Mouse (Mus musculus): ENCODE data around the gene Gsg1l. TPM values are rescaled to one million over a fixed set of nuclear protein-coding genes. Genes with fewer than 3 reads are reported as not detected.

Gsg1l gene
- polyA plus RNA-seq, 1 experiment from 2014 or later: 1.1 TPM

DNA sequence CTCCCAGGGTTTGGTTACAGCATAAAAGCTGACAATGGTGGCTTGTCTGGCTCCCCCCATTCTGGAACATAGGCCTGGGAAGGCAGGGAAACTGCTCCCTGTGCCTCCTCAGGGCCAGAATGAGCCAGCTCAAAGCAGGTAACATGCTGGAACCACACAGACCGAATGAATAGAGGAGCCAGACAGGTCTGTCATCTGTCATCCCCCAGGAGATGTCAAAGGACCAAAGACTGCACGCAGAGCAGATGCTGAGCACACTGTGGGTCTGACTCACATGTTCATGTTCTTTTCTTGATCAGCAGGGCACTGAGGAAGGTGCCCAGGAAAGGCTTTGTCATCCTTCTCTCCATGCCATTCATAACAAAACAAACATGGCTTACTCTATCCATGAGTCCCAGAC lies 90.4 kb downstream of the Gsg1l start:
- 62% methylated on average over 2 of the region's 2 CpGs for WGBS

DNA sequence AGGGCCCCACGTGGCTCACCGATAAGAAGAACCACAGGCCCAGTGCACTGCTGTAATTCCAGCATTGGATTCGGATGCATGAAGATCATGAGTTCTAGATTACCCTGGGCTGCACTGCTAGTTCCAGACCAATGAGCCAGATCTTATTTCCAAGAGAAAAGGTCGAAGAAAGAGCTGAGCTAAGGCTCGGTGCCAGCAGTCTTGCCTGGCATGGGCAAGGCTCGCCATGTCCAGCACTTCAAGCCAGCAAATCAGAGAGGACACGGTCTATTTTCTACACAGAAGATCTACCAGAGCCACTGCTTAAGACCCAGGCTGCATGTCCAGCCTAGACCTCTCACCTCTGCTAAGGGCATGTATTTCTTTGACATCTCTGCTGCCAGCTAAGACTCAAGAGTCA lies 92.2 kb downstream of the Gsg1l start:
- Histone ChIP-seq H3K9ac (no peak overlapping the region), H3K4me3 (replicated peaks) (no peak overlapping the region), H3K27ac (no peak overlapping the region), H3K27me3 (no peaks in the 10 kb centered on the region), H3K4me2 (no peak overlapping the region), H3K36me3 (no peaks in the 10 kb centered on the region), H3K9me3 (replicated peaks) (no peaks in the 10 kb centered on the region), H3K4me1 (0 out of 2 replicates have a peak, but pooled peaks cover 6% of the 10 kb centered on the region)
- 71% methylated on average over 7 of the region's 7 CpGs for WGBS
- no peak for ATAC-seq (replicated peaks; ENCODE audit: low FRiP score)

More for the DNA sequence above, 90.4 kb downstream of the Gsg1l start:
- Histone ChIP-seq H3K27ac (no peak overlapping the region), H3K9ac (no peak overlapping the region), H3K36me3 (no peaks in the 10 kb centered on the region), H3K4me2 (no peak overlapping the region), H3K27me3 (no peaks in the 10 kb centered on the region), H3K4me3 (replicated peaks) (no peak overlapping the region), H3K4me1 (0 out of 2 replicates have a peak, but pooled peaks cover 6% of the 10 kb centered on the region), H3K9me3 (replicated peaks) (no peaks in the 10 kb centered on the region)
- no peak for ATAC-seq (replicated peaks; ENCODE audit: low FRiP score)

DNA sequence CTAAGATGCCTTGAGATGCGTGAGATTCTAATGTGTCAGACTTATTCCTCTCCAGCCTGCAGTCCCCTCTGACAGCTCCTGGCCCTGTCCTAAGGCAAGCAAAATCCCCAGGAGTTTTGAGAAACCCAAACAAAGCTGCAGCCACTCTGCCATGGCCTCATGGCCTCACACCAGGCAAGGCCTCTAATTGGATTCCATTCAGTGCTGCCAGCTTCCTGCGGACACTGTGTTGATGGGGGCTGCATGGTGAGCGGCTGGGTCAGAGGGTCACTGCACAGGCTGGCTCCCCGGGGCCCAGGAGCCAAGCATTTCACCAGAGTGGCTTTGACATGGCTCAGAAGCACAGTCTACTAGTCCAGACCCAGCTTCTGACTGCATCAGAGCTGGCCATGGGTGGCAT lies 92.7 kb downstream of the Gsg1l start:
- Histone ChIP-seq H3K4me2 (no peak overlapping the region), H3K36me3 (no peaks in the 10 kb centered on the region), H3K27me3 (no peaks in the 10 kb centered on the region), H3K27ac (no peak overlapping the region), H3K4me1 (0 out of 2 replicates have a peak, but pooled peaks cover 6% of the 10 kb centered on the region), H3K9ac (no peak overlapping the region), H3K9me3 (replicated peaks) (no peaks in the 10 kb centered on the region), H3K4me3 (replicated peaks) (no peak overlapping the region)
- WGBS: 30% methylated on average over 4 of the region's 4 CpGs
- ATAC-seq (replicated peaks; ENCODE audit: low FRiP score): no peak

DNA sequence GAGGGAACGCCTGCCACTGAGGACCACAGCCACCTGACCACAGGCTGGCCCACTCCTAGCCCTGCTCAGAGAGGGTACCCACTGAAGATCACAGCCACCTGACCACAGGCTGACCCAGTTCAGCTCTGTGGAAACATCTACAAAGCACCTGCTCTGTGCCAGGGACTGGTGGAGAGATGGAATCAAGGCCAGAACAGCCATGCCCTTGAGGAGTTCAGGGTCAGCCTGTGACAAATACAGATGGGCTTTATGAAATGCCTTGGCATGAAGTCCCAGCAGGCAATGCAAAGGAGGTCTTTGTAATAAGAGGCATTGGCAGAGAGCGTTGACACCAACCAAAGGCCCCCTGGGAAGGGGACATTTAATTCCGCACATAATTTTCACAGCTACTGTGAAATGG lies 93.9 kb downstream of the Gsg1l start:
- WGBS: 95% methylated on average over 3 of the region's 3 CpGs
- no peaks in the 10 kb centered on the region for H3K27me3 ChIP-seq
- H3K4me1 ChIP-seq: 0 out of 2 replicates have a peak, but pooled peaks cover 6% of the 10 kb centered on the region
- H3K9ac ChIP-seq: no peak overlapping the region
- no peaks in the 10 kb centered on the region for H3K9me3 ChIP-seq (replicated peaks)
- H3K4me3 ChIP-seq (replicated peaks): no peak overlapping the region
- H3K36me3 ChIP-seq: no peaks in the 10 kb centered on the region
- ATAC-seq (replicated peaks; ENCODE audit: low FRiP score): no peak
- H3K4me2 ChIP-seq: no peak overlapping the region
- H3K27ac ChIP-seq: no peak overlapping the region

DNA sequence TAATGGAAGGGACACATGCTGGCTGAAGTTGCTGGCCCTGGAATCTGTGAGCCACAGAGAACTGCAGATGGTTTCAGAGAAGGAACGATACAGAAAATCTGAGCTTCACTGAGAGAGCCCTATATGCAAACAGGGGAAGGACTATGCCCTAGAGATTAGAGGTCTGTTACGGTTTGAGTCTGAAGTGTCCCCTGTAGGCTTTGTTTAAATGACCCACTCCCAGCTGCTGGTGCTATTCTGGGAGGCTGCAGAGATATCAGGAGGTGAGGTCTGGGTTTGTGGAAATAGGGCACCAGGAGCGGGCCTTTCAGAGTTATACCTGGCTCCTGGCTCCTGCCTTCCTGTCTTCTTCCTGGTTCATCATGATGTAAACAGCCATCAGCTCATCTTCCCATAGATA lies 95.1 kb downstream of the Gsg1l start:
- no peak overlapping the region for H3K4me3 ChIP-seq (replicated peaks)
- no peak overlapping the region for H3K9ac ChIP-seq
- no peaks in the 10 kb centered on the region for H3K27me3 ChIP-seq
- no peak overlapping the region for H3K27ac ChIP-seq
- H3K36me3 ChIP-seq: no peaks in the 10 kb centered on the region
- H3K4me1 ChIP-seq: 0 out of 2 replicates have a peak, but pooled peaks cover 6% of the 10 kb centered on the region
- no peak overlapping the region for H3K4me2 ChIP-seq
- no peaks in the 10 kb centered on the region for H3K9me3 ChIP-seq (replicated peaks)
- 90% methylated on average over 3 of the region's 3 CpGs for WGBS
- ATAC-seq (replicated peaks; ENCODE audit: low FRiP score): no peak

DNA sequence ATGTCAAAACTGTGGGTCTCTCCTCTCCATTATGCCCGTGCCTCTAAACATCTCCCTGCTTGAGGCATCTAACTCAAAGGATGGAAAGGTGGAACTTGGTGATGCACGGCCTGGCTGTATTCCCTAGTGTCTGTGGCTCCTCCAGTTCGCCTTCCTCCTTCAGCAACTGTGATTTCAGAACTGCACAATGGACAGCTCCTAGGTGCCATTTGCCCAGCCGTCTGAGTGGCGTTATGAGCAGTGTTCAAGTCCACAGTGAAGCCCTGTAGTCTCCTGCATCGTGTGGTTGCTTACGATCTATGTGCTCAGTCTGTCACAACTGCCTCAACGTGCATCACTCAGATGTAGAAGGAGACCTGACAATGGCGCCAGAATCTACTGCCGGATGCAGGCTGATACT lies 96.6 kb downstream of the Gsg1l start:
- Histone ChIP-seq H3K4me1 (0 out of 2 replicates have a peak, but pooled peaks cover 6% of the 10 kb centered on the region), H3K9me3 (replicated peaks) (no peaks in the 10 kb centered on the region), H3K36me3 (no peaks in the 10 kb centered on the region), H3K4me2 (no peak overlapping the region), H3K9ac (no peak overlapping the region), H3K27me3 (no peaks in the 10 kb centered on the region), H3K4me3 (replicated peaks) (no peak overlapping the region), H3K27ac (no peak overlapping the region)
- 57% methylated on average over 10 of the region's 10 CpGs for WGBS
- ATAC-seq (replicated peaks; ENCODE audit: low FRiP score): no peak

DNA sequence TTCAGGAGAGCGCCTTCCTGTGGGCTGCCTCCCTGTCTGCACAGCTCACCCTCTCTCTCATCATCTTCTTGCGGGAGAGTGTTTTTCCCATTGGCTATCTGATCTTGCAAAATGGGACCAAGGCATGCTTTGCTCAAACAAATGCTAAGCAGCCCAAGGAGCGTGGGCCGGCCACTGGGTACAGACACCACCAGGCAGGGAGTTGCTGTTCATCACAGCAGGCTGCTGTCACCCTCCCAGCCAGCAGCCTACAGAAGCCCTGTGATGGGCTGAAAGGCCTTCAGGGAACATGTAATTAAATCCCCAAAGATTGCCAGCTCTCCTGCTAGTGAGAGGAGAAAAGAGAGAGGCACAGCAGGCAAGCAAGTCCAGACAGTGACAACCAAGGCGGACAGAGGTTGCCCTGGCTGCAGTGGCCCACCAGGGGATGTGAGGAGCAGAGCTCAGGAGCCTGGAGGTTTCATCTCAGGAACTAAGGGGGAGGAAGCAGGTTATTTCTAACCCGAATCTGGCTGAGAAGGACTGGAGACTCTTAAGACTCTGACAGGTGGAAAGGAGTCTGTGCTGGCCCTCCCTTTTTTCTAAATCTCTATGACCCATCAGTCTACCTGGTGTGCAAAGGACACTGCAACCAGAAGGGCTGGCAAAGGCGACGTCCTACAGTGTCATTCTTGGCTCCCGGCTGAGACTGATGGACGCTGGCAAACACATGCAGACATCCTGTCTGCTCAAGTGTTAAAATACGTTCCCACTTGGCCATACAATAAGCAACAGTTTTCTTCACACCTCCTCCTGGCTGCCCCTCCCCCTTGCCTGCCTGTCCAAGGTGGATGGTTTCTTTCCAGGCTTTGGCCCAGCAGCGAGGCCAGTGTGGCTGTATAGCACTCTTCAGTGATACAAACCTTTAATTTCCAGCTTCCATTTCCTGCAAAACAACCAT lies 98.0 kb downstream of the Gsg1l start:
- no peak overlapping the region for H3K4me2 ChIP-seq
- 0 out of 2 replicates have a peak, but pooled peaks cover under 1% of the 10 kb centered on the region for H3K4me1 ChIP-seq
- no peak overlapping the region for H3K9ac ChIP-seq
- WGBS: 40% methylated on average over 12 of the region's 12 CpGs
- H3K27ac ChIP-seq: no peak overlapping the region
- H3K9me3 ChIP-seq (replicated peaks): no peaks in the 10 kb centered on the region
- H3K4me3 ChIP-seq (replicated peaks): no peak overlapping the region
- H3K36me3 ChIP-seq: no peaks in the 10 kb centered on the region
- no peaks in the 10 kb centered on the region for H3K27me3 ChIP-seq
- ATAC-seq (replicated peaks; ENCODE audit: low FRiP score): no peak

DNA sequence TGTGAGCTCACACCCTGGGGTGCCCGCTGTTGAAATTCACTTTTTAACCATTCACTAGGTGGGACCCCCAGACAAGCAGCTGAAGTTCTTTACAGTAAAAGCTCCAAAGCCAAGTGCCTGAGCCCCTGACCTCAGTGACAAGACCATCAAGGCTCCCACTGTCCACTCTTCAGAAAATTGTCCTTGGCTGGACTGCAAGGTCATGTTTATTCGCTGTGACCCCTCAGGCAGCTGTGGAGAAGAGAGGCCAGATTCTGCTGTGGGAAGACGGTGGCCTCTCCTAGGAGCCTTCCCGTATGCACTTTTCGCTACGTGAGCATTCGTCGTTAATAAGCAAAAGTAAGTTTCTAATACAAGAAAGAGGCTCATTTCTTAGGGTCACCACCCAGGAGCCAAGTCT lies 102.6 kb downstream of the Gsg1l start:
- Histone ChIP-seq H3K4me1 (no peaks in the 10 kb centered on the region), H3K4me3 (replicated peaks) (no peak overlapping the region), H3K27ac (no peak overlapping the region), H3K9ac (no peak overlapping the region), H3K9me3 (replicated peaks) (no peaks in the 10 kb centered on the region), H3K4me2 (no peak overlapping the region), H3K27me3 (no peaks in the 10 kb centered on the region), H3K36me3 (no peaks in the 10 kb centered on the region)
- WGBS: 55% methylated on average over 8 of the region's 8 CpGs
- no peak for ATAC-seq (replicated peaks; ENCODE audit: low FRiP score)

DNA sequence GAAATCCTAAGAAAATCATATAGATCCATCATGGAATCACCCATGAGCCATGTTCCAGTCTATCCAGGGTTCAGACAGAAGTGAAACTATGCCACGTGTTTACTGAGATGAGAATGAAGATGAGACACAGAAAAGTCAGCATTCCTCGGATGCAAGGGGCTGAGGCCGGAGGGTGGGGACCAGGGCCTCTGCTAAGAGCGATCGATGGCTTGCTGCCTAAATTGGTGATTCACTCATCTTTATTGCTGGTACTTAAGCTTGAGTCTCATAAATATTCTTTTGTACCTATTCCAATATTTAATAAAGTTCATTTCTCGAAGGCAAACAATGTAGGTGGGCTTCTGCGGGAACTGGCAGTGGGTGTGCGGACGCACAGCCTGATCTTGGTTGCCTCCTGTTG lies 105.5 kb downstream of the Gsg1l start:
- H3K27me3 ChIP-seq: no peaks in the 10 kb centered on the region
- no peak overlapping the region for H3K9ac ChIP-seq
- no peak for ATAC-seq (replicated peaks; ENCODE audit: low FRiP score)
- H3K27ac ChIP-seq: no peak overlapping the region
- WGBS: 76% methylated on average over 9 of the region's 9 CpGs
- no peak overlapping the region for H3K4me2 ChIP-seq
- H3K9me3 ChIP-seq (replicated peaks): no peaks in the 10 kb centered on the region
- no peaks in the 10 kb centered on the region for H3K36me3 ChIP-seq
- H3K4me3 ChIP-seq (replicated peaks): no peak overlapping the region
- no peaks in the 10 kb centered on the region for H3K4me1 ChIP-seq

DNA sequence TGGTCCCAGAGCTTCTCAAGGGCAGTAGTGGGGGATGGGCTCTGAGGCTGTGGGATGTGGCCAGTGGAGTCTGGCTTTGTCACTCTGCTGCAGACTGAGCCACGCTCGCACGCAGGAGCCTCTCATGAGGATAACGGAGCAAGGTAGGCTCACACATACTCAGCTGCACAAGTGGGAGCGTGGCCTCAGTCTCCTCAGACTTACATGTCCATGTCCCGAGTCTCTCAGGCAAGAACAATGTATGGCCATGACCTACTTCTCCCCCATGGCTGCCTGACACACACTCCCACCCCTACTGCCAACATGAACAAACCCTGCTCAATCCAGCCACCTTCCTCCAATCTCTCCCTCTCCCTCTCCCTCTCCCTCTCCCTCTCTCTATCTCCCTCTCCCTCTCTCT lies 106.8 kb downstream of the Gsg1l start:
- ATAC-seq (replicated peaks; ENCODE audit: low FRiP score): no peak
- no peak overlapping the region for H3K4me3 ChIP-seq (replicated peaks)

DNA sequence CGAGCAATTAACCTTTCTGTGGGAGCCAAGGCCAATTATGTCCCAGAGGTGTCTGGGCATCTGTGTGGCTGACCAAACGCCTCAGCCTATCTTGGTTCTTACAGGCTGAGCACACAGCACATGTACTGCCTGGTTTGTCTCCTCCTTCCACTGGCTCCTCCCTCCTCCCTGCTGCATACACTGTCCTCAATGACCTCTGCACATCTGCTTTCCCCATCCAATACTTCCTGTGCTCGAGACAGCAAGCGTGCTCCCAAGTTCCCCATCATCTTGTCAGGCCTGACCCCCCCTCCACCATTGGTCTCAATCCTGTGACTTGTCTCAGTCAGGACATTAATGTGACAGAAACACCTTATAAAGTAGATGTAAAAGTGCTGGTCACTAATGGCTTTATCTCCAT lies 108.3 kb downstream of the Gsg1l start:
- H3K4me3 ChIP-seq (replicated peaks): no peak overlapping the region
- no peaks in the 10 kb centered on the region for H3K36me3 ChIP-seq
- H3K4me1 ChIP-seq: no peaks in the 10 kb centered on the region
- H3K4me2 ChIP-seq: no peak overlapping the region
- H3K27me3 ChIP-seq: no peaks in the 10 kb centered on the region
- no peak overlapping the region for H3K27ac ChIP-seq
- ATAC-seq (replicated peaks; ENCODE audit: low FRiP score): 0 out of 2 replicates have a peak, but pooled peaks have one; percentile 35
- H3K9me3 ChIP-seq (replicated peaks): no peaks in the 10 kb centered on the region
- H3K9ac ChIP-seq: no peak overlapping the region
- WGBS: 37% methylated on average over 4 of the region's 4 CpGs

More for the DNA sequence above, 106.8 kb downstream of the Gsg1l start:
- Histone ChIP-seq H3K4me1 (no peaks in the 10 kb centered on the region), H3K4me2 (no peak overlapping the region), H3K27ac (no peak overlapping the region), H3K9me3 (replicated peaks) (no peaks in the 10 kb centered on the region), H3K9ac (no peak overlapping the region), H3K36me3 (no peaks in the 10 kb centered on the region), H3K27me3 (no peaks in the 10 kb centered on the region)
- 68% methylated on average over 6 of the region's 6 CpGs for WGBS

DNA sequence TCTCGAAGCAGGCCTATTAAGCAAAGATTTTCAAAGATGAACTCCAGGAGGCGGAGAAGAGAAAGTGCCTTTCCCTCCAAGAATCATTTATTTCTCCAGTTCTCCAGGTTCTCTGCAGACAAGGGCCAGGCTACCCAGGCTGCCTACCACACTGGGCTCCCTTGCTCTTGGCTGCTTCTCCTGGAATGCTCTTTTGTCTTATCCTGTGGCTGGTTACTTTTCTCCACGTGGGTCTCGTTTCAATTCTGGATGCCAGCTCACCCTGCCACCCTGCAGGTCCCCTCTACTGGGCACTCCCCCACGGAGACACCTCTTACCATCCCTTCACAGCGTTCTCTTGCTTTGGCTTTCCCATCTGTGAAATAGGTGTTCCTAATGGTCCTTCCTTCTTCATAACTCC lies 109.4 kb downstream of the Gsg1l start:
- H3K4me3 ChIP-seq (replicated peaks): no peak overlapping the region
- no peaks in the 10 kb centered on the region for H3K4me1 ChIP-seq

More for the DNA sequence above, 109.4 kb downstream of the Gsg1l start:
- H3K27ac ChIP-seq: no peak overlapping the region
- no peaks in the 10 kb centered on the region for H3K9me3 ChIP-seq (replicated peaks)
- H3K27me3 ChIP-seq: no peaks in the 10 kb centered on the region
- no peak for ATAC-seq (replicated peaks; ENCODE audit: low FRiP score)
- WGBS: 59% methylated on average over 6 of the region's 6 CpGs
- no peak overlapping the region for H3K9ac ChIP-seq
- H3K4me2 ChIP-seq: no peak overlapping the region
- no peaks in the 10 kb centered on the region for H3K36me3 ChIP-seq
